Mouse (Mus musculus): ENCODE data around the gene Dlgap1. TPM values are rescaled to one million over a fixed set of nuclear protein-coding genes. Genes with fewer than 3 reads are reported as not detected.

The Dlgap1 gene
- polyA plus RNA-seq, 2 experiments: 4.6 to 4.7 TPM

DNA sequence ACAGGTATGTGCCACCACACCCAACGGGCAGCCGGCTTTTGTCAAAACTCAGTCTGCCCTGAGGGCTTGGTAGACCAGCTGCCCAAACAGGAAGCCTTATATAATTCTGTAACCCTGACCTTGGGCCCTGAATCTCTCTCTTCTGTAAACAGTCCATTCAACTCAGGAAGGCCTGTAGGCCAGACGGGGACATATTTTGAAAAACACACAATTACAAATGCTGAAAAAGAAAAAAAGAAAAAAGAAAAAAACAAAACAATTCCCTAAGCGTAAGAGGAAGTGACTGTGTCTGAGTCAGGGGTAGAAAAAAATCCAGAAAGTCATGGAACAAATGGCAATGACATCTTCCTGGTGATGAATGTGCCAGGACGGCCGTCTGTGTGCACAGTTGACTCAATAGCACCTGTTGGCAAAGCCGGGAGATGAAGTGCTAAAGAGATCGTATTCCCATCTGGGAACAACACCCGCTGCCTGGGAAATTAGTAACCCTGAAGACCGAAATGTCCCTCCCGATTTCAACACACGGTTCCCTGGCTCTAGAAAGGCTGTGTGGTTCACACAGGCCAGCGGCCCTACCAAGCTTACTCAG is 784.7 kb downstream of the Dlgap1 start:
- no peak for TF ChIP-seq POLR2A (IDR thresholded peaks at IDR 0.05; ENCODE audit: borderline replicate concordance, extremely low read depth, insufficient read depth, insufficient read length)
- H3K36me3 ChIP-seq (ENCODE audit: control insufficient read depth, insufficient read depth, low read length): no peaks in the 10 kb centered on the region
- no peak overlapping the region for H3K9ac ChIP-seq (ENCODE audit: low read depth, low read length, severe bottlenecking)
- 61% methylated on average over 13 of the region's 13 CpGs for whole genome bisulfite sequencing
- no peak overlapping the region for H3K27ac ChIP-seq (replicated peaks; ENCODE audit: low read depth, low read length)
- ATAC-seq (ENCODE audit: low FRiP score, low read depth) (no peak), DNase-seq (ENCODE audit: low spot score) (no peak)
- H3K27me3 ChIP-seq (ENCODE audit: control insufficient read depth, insufficient read depth, low read length): no peaks in the 10 kb centered on the region
- H3K4me1 ChIP-seq (ENCODE audit: control insufficient read depth, insufficient read depth, low read length): peaks cover 16% of the 10 kb centered on the region
- H3K4me3 ChIP-seq (replicated peaks; ENCODE audit: low read length): no peak overlapping the region
- no peaks in the 10 kb centered on the region for H3K9me3 ChIP-seq (ENCODE audit: control insufficient read depth, low read length)
- H3K4me2 ChIP-seq (replicated peaks; ENCODE audit: low read depth, low read length, severe bottlenecking): no peak overlapping the region

DNA sequence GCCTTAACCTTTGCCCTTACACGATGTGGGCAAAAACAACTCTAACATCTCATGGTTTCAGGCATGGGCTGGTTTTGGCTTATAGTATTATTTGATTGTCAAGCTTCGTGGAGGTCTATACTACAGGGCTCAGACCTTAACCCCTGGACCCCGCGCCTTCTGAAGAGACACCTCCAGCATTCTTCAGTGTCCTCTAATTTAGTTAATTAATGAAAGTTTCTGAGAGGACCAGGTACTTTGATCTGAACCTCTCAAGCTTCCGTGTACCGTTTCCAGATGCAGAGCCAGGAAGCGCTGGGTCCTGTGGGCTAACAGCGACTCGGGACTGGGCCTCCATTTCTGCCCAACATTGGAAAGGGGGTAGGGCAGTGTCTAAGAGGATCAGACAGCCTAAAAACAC is 785.2 kb downstream of the Dlgap1 start:
- H3K9me3 ChIP-seq (ENCODE audit: control insufficient read depth, low read length): no peaks in the 10 kb centered on the region
- no peaks in the 10 kb centered on the region for H3K27me3 ChIP-seq (ENCODE audit: control insufficient read depth, insufficient read depth, low read length)
- 67% methylated on average over 9 of the region's 9 CpGs for WGBS
- H3K27ac ChIP-seq (replicated peaks; ENCODE audit: low read depth, low read length): 0 out of 2 replicates have a peak overlapping the region, but pooled peaks have one; percentile 38
- no peaks in the 10 kb centered on the region for H3K36me3 ChIP-seq (ENCODE audit: control insufficient read depth, insufficient read depth, low read length)
- H3K4me1 ChIP-seq (ENCODE audit: control insufficient read depth, insufficient read depth, low read length): peaks cover 14% of the 10 kb centered on the region
- DNase-seq (ENCODE audit: low spot score) (no peak), ATAC-seq (ENCODE audit: low FRiP score, low read depth) (no peak)
- H3K9ac ChIP-seq (ENCODE audit: low read depth, low read length, severe bottlenecking): no peak overlapping the region
- no peak overlapping the region; the same call in 1 of the 2 replicates for H3K4me2 ChIP-seq (replicated peaks; ENCODE audit: low read depth, low read length, severe bottlenecking)
- no peak overlapping the region for H3K4me3 ChIP-seq (replicated peaks; ENCODE audit: low read length)
- TF ChIP-seq POLR2A (IDR thresholded peaks at IDR 0.05; ENCODE audit: borderline replicate concordance, extremely low read depth, insufficient read depth, insufficient read length): no peak

DNA sequence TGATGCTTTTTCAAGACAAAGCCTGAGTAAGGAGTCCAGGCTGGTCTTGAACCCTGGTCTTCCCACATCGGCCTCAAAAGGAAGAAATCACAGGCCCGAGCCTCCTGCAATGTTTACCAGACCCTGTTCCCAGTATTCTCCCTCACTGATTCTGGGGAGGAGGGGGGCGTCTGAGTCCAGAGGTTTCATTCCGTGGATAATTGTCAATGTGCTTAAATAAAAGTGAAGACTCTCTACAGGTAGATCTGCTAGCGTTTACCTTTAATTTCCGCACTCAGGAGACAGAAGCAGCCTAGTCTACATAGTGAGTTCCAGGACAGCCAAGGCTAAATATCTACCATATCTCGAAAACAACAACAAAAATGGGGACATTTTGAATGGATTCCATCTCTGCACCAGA is 785.8 kb downstream of the Dlgap1 start:
- DNase-seq (ENCODE audit: low spot score): no peak
- Histone ChIP-seq H3K4me1 (ENCODE audit: control insufficient read depth, insufficient read depth, low read length) (peaks cover 14% of the 10 kb centered on the region), H3K9me3 (ENCODE audit: control insufficient read depth, low read length) (no peaks in the 10 kb centered on the region), H3K27me3 (ENCODE audit: control insufficient read depth, insufficient read depth, low read length) (no peaks in the 10 kb centered on the region), H3K27ac (replicated peaks; ENCODE audit: low read depth, low read length) (no peak overlapping the region), H3K36me3 (ENCODE audit: control insufficient read depth, insufficient read depth, low read length) (no peaks in the 10 kb centered on the region), H3K9ac (ENCODE audit: low read depth, low read length, severe bottlenecking) (no peak overlapping the region), H3K4me3 (replicated peaks; ENCODE audit: low read length) (peak overlapping the region; percentile 38), H3K4me2 (replicated peaks; ENCODE audit: low read depth, low read length, severe bottlenecking) (peak overlapping the region; percentile 93; the same call in 1 of the 2 replicates)
- WGBS: 47% methylated on average over 7 of the region's 7 CpGs
- ATAC-seq (ENCODE audit: low FRiP score, low read depth): no peak
- no peak for TF ChIP-seq POLR2A (IDR thresholded peaks at IDR 0.05; ENCODE audit: borderline replicate concordance, extremely low read depth, insufficient read depth, insufficient read length)

DNA sequence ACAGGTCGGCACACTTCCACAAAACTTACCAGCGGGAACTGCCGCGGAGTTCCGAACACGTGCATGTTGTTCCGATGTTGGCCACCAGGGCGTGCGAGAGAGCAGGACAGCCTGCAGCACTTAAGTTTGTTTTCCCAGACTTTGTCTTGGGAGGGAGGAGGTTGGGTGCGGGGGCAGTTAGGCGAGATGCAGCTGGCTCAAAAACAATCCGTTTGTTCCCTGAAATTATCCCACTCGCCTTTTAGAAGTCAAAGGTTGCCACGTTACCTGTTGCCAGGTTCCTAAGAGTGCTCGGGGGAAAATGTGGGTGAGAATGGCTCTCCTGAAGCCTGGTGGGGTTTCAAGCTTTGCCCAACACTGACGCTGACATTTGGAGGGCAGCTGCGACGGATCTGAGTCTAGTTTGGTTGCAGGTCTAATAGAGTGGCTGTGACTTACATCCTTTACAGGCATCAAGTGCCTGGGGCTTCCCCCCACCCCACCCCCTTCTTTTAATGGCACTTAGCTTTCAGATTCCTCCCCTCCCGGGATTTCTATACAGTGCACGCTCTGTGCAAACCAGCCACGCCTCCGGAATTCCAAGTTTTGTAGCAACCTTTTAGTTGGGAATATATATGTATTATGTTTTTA is 786.3 kb downstream of the Dlgap1 start:
- Histone ChIP-seq H3K9ac (ENCODE audit: low read depth, low read length, severe bottlenecking) (peak overlapping the region; percentile 55), H3K4me1 (ENCODE audit: control insufficient read depth, insufficient read depth, low read length) (peaks cover 14% of the 10 kb centered on the region), H3K27me3 (ENCODE audit: control insufficient read depth, insufficient read depth, low read length) (no peaks in the 10 kb centered on the region), H3K9me3 (ENCODE audit: control insufficient read depth, low read length) (no peaks in the 10 kb centered on the region), H3K36me3 (ENCODE audit: control insufficient read depth, insufficient read depth, low read length) (no peaks in the 10 kb centered on the region), H3K27ac (replicated peaks; ENCODE audit: low read depth, low read length) (peak overlapping the region; percentile 84), H3K4me3 (replicated peaks; ENCODE audit: low read length) (peak overlapping the region; percentile 38), H3K4me2 (replicated peaks; ENCODE audit: low read depth, low read length, severe bottlenecking) (peak overlapping the region; percentile 93)
- peak; percentile 56; the same call in 1 of the 2 replicates for TF ChIP-seq POLR2A (IDR thresholded peaks at IDR 0.05; ENCODE audit: borderline replicate concordance, extremely low read depth, insufficient read depth, insufficient read length)
- ATAC-seq (ENCODE audit: low FRiP score, low read depth) (peak; percentile 84), DNase-seq (ENCODE audit: low spot score) (peak; percentile 83)
- 0% methylated on average over 22 of the region's 22 CpGs for WGBS

GRCm38 (mm10) chr17:70755669-70756263 is 786.9 kb downstream of the Dlgap1 start:
- peak overlapping the region; percentile 84 for H3K27ac ChIP-seq (replicated peaks; ENCODE audit: low read depth, low read length)
- no peaks in the 10 kb centered on the region for H3K9me3 ChIP-seq (ENCODE audit: control insufficient read depth, low read length)
- 3% methylated on average over 13 of the region's 14 CpGs for WGBS
- no peaks in the 10 kb centered on the region for H3K36me3 ChIP-seq (ENCODE audit: control insufficient read depth, insufficient read depth, low read length)
- TF ChIP-seq POLR2A (IDR thresholded peaks at IDR 0.05; ENCODE audit: borderline replicate concordance, extremely low read depth, insufficient read depth, insufficient read length): no peak
- DNase-seq (ENCODE audit: low spot score): peak; percentile 53
- H3K4me1 ChIP-seq (ENCODE audit: control insufficient read depth, insufficient read depth, low read length): peaks cover 12% of the 10 kb centered on the region
- peak overlapping the region; percentile 55 for H3K9ac ChIP-seq (ENCODE audit: low read depth, low read length, severe bottlenecking)
- peak overlapping the region; percentile 38 for H3K4me3 ChIP-seq (replicated peaks; ENCODE audit: low read length)
- H3K4me2 ChIP-seq (replicated peaks; ENCODE audit: low read depth, low read length, severe bottlenecking): peak overlapping the region; percentile 93
- no peaks in the 10 kb centered on the region for H3K27me3 ChIP-seq (ENCODE audit: control insufficient read depth, insufficient read depth, low read length)
- peak; percentile 16; the same call in 1 of the 2 replicates for ATAC-seq (ENCODE audit: low FRiP score, low read depth)
